Mouse (Mus musculus) hindbrain, postnatal 0 days (tissue): ENCODE data around the gene Plk5. TPM values are rescaled to one million over a fixed set of nuclear protein-coding genes. Genes with fewer than 3 reads are reported as not detected.

Experiments
- ATAC-seq: fragments of 200-750 bp; cut with Nextera tagmentation; 2 replicates; pipeline ENCODE4 v1.8.0; 2017; ENCODE audit warnings: mild to moderate bottlenecking, moderate TSS enrichment, moderate library complexity
- DNase-seq: peaks from one replicate; pipeline ENCODE4 v3.0.0-alpha.2; 2015; ENCODE audit warnings: low spot score
- H3K27ac ChIP-seq: fragments of 300-500 bp; sonication (generic); 2 replicates; pipeline ENCODE4 v1.5.1; 2014; ENCODE audit warnings: mild to moderate bottlenecking
- H3K27me3 ChIP-seq: fragments of 300-500 bp; sonication (generic); 2 replicates; pipeline ENCODE4 v1.6.1; 2014; ENCODE audit warnings: low read length, mixed read lengths; ENCODE audit not compliant: insufficient read depth
- H3K36me3 ChIP-seq: fragments of 300-500 bp; sonication (generic); 2 replicates; pipeline ENCODE4 v1.6.1; 2014; ENCODE audit warnings: low read length, mixed read lengths; ENCODE audit not compliant: insufficient read depth
- H3K4me1 ChIP-seq: fragments of 300-500 bp; sonication (generic); 2 replicates; pipeline ENCODE4 v1.6.1; 2014; ENCODE audit warnings: antibody characterized with exemption, low read length, mixed read lengths; ENCODE audit not compliant: insufficient read depth
- H3K4me2 ChIP-seq: fragments of 300-500 bp; sonication (generic); 2 replicates; pipeline ENCODE4 v1.6.1; 2014; ENCODE audit warnings: low read depth, mild to moderate bottlenecking, low read length, moderate library complexity, mixed read lengths
- H3K4me3 ChIP-seq: fragments of 300-500 bp; sonication (generic); 2 replicates; pipeline ENCODE4 v1.5.1; 2014; ENCODE audit warnings: low read length
- H3K9ac ChIP-seq: fragments of 300-500 bp; sonication (generic); replicated peaks from 2 replicates; pipeline ENCODE4 v1.6.1; 2014; ENCODE audit warnings: mild to moderate bottlenecking, low read length, moderate library complexity, mixed read lengths
- H3K9me3 ChIP-seq: fragments of 300-500 bp; sonication (generic); 2 replicates; pipeline ENCODE4 v1.6.1; 2016; ENCODE audit warnings: low read length, mixed read lengths
- CTCF ChIP-seq: IDR thresholded peaks from 2 replicates; pipeline ENCODE4 v1.5.1; 2016; ENCODE audit warnings: antibody characterized with exemption, control low read depth, low read depth
- WGBS: fragments of 180-500 bp; shearing (Covaris S2); extraction: QIAGEN DNeasy Blood & Tissue Kit; methylation state at CpG from one replicate; pipeline ENCODE4 v1.1.7; 2014; 5-methylcytosine and 5-hydroxymethylcytosine counted together
- polyA plus RNA-seq: library from polyadenylated mRNA; unstranded; fragments of >200 nt; fragmentation: Nextera tagmentation; extraction: Ambion mirVana; gene quantifications from 2 replicates; pipeline ENCODE4 v1.2.1, GENCODE M21; 2015
- total RNA-seq: library from RNA; depleted of rRNA; stranded (reverse); fragments of >200 nt; gene quantifications from 2 replicates; pipeline ENCODE4 v1.2.3, GENCODE M21; 2014; rRNA removed

Plk5 gene
- total RNA-seq (15.7 and 18.3 TPM in 2 replicates), polyA plus RNA-seq (8.9 and 9.3 TPM in 2 replicates)

DNA sequence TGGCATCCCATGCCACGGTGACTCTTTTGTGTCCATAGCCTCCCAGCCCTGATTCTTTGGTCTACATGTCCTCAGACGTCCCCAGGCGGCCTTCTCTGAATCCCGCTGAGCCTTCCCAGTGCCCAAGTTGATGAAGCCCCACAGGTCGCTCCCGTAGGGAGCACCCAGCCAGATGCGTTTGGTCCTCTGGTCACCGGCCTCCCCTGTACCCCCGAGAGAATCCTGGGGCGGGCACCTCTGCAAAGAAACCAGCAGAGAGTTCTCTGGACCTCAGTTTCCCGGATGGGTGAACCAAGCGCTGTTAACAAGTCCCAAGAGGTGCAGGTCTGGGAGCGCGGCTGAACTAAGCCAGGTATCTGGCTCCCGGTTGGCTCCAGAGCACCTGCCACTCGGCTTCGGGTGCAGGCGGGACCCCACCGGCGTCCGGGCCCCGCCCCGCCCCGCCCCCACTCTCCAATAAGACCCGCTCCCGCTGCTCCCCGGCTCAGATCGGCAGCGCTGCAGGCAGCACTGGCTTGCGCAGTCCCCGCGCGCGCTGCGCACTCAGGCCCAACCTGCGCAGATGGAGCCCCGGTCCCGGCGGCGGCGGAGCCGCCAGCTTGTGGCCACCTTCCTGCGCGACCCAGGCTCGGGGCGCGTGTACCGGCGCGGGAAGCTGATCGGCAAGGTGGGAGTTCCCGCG lies at the start of gene Plk5:
Gene Plk5, plus strand, starts transcription at position 459 of the 682 bp plus-strand sequence.
- Histone ChIP-seq H3K4me2 (peak within 1 kb of the TSS; percentile 60), H3K4me3 (peak within 1 kb of the TSS; percentile 37), H3K4me1 (no peaks in the 10 kb centered on the region; the same call in 1 of the 2 replicates), H3K36me3 (no peaks in the 10 kb centered on the region), H3K27ac (no peak within 1 kb of the TSS), H3K27me3 (peaks cover 30% of the 10 kb centered on the region), H3K9ac (peak within 1 kb of the TSS; percentile 40; the same call in 1 of the 2 replicates), H3K9me3 (no peaks in the 10 kb centered on the region)
- peak; percentile 24 for DNase-seq
- TF ChIP-seq CTCF, result no peak
- WGBS, result under 1% methylated on average over 47 of the region's 53 CpGs
- no peak for ATAC-seq

GRCm38 (mm10) chr10:80311560-80311959 lies 44.7 kb upstream of the Plk5 start:
- no peaks in the 10 kb centered on the region for H3K4me1 ChIP-seq
- WGBS, result 75% methylated on average over 16 of the region's 16 CpGs
- no peak for TF ChIP-seq CTCF

DNA sequence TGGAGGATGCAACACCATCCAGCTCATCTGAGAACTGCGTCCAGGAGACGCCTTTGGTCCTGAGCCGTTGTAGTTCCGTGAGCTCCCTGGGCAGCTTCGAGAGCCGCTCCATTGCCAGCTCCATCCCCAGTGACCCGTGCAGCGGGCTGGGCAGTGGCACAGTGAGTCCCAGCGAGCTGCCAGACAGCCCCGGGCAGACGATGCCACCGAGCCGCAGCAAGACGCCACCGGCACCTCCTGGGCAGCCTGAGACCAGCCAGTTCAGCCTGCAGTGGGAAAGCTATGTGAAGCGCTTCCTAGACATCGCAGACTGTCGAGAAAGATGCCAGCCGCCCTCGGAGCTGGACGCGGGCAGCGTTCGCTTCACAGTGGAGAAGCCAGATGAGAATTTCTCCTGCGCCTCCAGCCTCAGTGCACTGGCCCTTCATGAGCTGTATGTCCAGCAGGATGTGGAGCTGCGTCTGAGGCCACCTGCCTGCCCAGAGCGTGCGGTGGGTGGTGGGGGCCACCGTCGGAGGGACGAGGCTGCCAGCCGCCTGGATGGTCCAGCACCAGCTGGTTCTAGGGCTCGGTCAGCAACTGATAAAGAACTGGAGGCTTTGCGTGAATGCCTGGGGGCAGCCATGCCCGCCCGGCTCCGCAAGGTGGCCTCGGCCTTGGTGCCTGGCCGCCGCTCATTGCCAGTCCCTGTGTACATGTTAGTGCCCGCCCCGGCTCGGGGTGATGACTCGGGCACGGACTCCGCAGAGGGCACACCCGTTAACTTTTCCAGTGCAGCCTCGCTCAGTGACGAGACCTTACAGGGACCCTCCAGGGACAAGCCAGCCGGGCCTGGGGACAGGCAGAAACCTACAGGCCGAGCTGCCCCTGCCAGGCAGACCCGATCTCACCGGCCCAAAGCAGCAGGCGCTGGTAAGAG lies 43.4 kb upstream of the Plk5 start:
- H3K4me3 ChIP-seq, result no peak overlapping the region
- no peaks in the 10 kb centered on the region for H3K4me1 ChIP-seq
- no peak overlapping the region; the same call in 1 of the 2 replicates for H3K9ac ChIP-seq
- peaks cover 64% of the 10 kb centered on the region for H3K36me3 ChIP-seq
- ATAC-seq (no peak), DNase-seq (no peak)
- TF ChIP-seq CTCF, result no peak
- H3K27me3 ChIP-seq, result no peaks in the 10 kb centered on the region
- no peak overlapping the region for H3K4me2 ChIP-seq
- H3K27ac ChIP-seq, result no peak overlapping the region; the same call in 1 of the 2 replicates
- WGBS, result 66% methylated on average over 54 of the region's 54 CpGs
- H3K9me3 ChIP-seq, result no peaks in the 10 kb centered on the region

More at GRCm38 (mm10) chr10:80311560-80311959, 44.7 kb upstream of the Plk5 start:
- H3K27ac ChIP-seq, result no peak overlapping the region
- no peak for DNase-seq
- H3K27me3 ChIP-seq, result no peaks in the 10 kb centered on the region
- ATAC-seq, result no peak
- H3K9ac ChIP-seq, result no peak overlapping the region
- H3K36me3 ChIP-seq, result peaks cover 74% of the 10 kb centered on the region
- H3K4me3 ChIP-seq, result no peak overlapping the region
- H3K9me3 ChIP-seq, result no peaks in the 10 kb centered on the region
- H3K4me2 ChIP-seq, result no peak overlapping the region

- Histone ChIP-seq H3K4me2 (no peak overlapping the region), H3K4me1 (no peaks in the 10 kb centered on the region), H3K27ac (no peak overlapping the region), H3K9ac (no peak overlapping the region), H3K4me3 (no peak overlapping the region), H3K36me3 (peaks cover 55% of the 10 kb centered on the region), H3K27me3 (no peaks in the 10 kb centered on the region), H3K9me3 (no peaks in the 10 kb centered on the region)
- TF ChIP-seq CTCF, result no peak
- 55% methylated on average over 20 of the region's 20 CpGs for WGBS
- ATAC-seq (no peak), DNase-seq (no peak)
These were observed 42.5 kb upstream of the Plk5 start for GRCm38 (mm10) chr10:80313627-80314201.

- no peak for TF ChIP-seq CTCF
- H3K27me3 ChIP-seq, result no peaks in the 10 kb centered on the region
- no peak overlapping the region for H3K4me3 ChIP-seq
- H3K9me3 ChIP-seq, result no peaks in the 10 kb centered on the region
- no peak overlapping the region for H3K4me2 ChIP-seq
- 0 out of 2 replicates have a peak overlapping the region, but pooled peaks have one; percentile 9 for H3K9ac ChIP-seq
- DNase-seq (no peak), ATAC-seq (no peak)
- 55% methylated on average over 16 of the region's 16 CpGs for WGBS
- H3K27ac ChIP-seq, result no peak overlapping the region
- no peaks in the 10 kb centered on the region for H3K4me1 ChIP-seq
- peaks cover 48% of the 10 kb centered on the region for H3K36me3 ChIP-seq
These were observed 41.7 kb upstream of the Plk5 start for GRCm38 (mm10) chr10:80314494-80315001.

GRCm38 (mm10) chr10:80315315-80315714 lies 40.9 kb upstream of the Plk5 start:
- H3K4me2 ChIP-seq, result no peak overlapping the region
- peaks cover 48% of the 10 kb centered on the region for H3K36me3 ChIP-seq
- no peak overlapping the region for H3K27ac ChIP-seq
- 51% methylated on average over 27 of the region's 27 CpGs for WGBS
- no peak for ATAC-seq
- H3K9ac ChIP-seq, result no peak overlapping the region
- no peak overlapping the region for H3K4me3 ChIP-seq
- H3K4me1 ChIP-seq, result no peaks in the 10 kb centered on the region
- no peaks in the 10 kb centered on the region for H3K9me3 ChIP-seq
- no peak for TF ChIP-seq CTCF
- no peak for DNase-seq
- no peaks in the 10 kb centered on the region for H3K27me3 ChIP-seq
